Mouse (Mus musculus): ENCODE measurements at regions not wholly inside any gene's neighbourhood (a gene's known extent, or its start where the extent isn't known, plus 50 kb on each side); places are given as distances from the start of the nearest gene placed in this dataset.

DNA sequence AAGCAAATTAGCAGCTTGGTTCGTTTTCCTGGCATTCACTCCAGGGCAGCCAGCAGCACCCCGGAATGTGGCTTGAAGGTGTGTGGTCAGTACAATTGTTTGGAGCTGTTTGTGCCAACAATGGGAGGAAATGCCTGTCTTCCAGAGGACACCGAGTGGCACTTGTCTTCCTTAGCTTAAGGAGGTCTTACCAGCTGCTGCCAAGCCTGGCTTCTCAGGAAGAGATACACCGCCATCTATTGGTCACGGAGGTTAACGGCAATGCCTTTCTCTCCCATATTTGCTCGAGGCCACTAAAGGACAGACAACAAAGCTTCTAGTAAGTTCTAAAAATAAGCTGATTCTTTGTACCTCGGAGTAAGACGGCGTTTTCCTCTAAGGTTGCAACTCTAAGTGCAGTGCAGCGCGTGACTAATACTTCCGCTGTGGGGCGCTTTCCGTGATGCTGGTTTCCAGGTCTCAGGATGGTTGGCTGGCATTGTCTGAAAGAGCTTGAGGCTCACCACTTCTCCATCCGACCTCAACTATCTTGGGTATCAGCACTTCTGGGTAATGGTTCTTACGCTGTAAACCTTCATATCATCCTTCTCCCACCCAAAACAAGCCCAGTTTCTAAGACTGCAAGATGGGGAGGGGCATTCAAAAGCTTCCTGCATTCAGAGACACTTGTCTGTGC, 145.2 kb downstream of the Psat1 start:
- Histone ChIP-seq H3K27me3 (ENCODE audit: control insufficient read depth, insufficient read depth, insufficient read length) (peaks cover 4% of the 10 kb centered on the region), H3K79me2 (ENCODE audit: control insufficient read depth, insufficient read depth) (no peaks in the 10 kb centered on the region), H3K4me2 (ENCODE audit: low read depth) (peak overlapping the region; percentile 16), H3ac (ENCODE audit: control insufficient read depth, insufficient read length) (no peak overlapping the region), H3K36me3 (ENCODE audit: control insufficient read depth, insufficient read depth) (no peaks in the 10 kb centered on the region), H3K4me3 (no peak overlapping the region)
- TF ChIP-seq E2F4 (IDR thresholded peaks at IDR 0.05; ENCODE audit: insufficient read depth) (no peak), SRF (IDR thresholded peaks at IDR 0.05; ENCODE audit: control insufficient read depth, insufficient read length, low read depth) (no peak), MYOD1 (IDR thresholded peaks at IDR 0.05; ENCODE audit: control insufficient read depth in 1 of 3, insufficient read length in 2 of 3, low read depth in 2 of 3) (no peak), REST (IDR thresholded peaks at IDR 0.05; ENCODE audit: insufficient read depth, insufficient read length) (no peak), TCF12 (IDR thresholded peaks at IDR 0.05; ENCODE audit: insufficient read depth, poor library complexity, severe bottlenecking) (no peak), CEBPB (IDR thresholded peaks at IDR 0.05; ENCODE audit: insufficient read depth, poor library complexity, severe bottlenecking) (no peak), USF1 (IDR thresholded peaks at IDR 0.05; ENCODE audit: low read depth) (no peak), POLR2A (IDR thresholded peaks at IDR 0.05; ENCODE audit: insufficient read length, low read depth) (no peak), MAX (IDR thresholded peaks at IDR 0.05; ENCODE audit: low read depth) (no peak)

DNA sequence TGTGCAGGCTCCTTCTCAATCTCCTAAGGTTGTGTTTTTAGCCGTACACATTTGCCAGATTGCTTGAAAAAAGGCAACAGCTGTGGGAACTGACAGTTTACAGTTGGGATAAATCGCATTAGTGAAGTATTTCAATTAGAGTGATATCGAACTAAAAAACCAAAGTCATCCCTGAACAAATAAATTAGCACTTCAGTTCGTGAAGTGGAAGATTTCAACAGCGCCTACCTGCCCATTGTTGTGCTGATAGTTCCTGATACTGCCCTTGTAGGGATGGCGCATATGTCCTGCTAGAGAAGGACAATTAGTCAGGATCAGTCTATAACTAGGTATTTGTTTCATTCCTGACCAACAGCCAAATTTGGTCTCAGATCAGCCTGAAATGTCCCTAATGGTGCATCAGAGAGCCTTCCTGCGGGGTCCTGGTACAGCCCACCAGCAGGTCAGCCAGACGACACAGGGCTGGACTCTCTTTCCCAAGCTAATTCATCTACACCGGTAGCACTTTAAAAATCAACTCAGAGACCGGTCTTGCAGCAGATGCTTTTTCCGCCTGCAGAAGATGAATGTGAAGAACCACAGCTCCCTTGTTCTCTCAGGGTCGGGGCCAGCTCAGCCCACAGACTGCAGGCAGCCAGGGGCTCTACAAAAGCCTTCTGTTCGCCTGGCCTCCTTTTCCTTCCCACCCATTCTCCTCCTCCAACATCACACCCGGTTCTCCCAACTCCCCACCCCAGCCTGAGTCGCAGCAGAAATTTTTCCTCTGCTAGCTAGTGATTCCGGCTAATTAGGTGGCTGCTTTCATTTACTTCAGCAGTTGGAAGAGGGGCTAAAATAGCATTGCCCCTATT, 146.1 kb downstream of the Psat1 start:
- TF ChIP-seq MYOD1 (IDR thresholded peaks at IDR 0.05; ENCODE audit: control insufficient read depth in 1 of 3, insufficient read length in 2 of 3, low read depth in 2 of 3) (no peak), POLR2A (IDR thresholded peaks at IDR 0.05; ENCODE audit: insufficient read length, low read depth) (no peak), MYOG (IDR thresholded peaks at IDR 0.05; ENCODE audit: control insufficient read depth in 1 of 3, insufficient read depth in 1 of 3, insufficient read length in 2 of 3, low read depth in 2 of 3) (no peak), POLR2AphosphoS2 (IDR thresholded peaks at IDR 0.05; ENCODE audit: insufficient read length, low read depth) (no peak), USF1 (IDR thresholded peaks at IDR 0.05; ENCODE audit: low read depth) (no peak)
- H3K27me3 ChIP-seq (ENCODE audit: control insufficient read depth, insufficient read depth, insufficient read length): peaks cover 4% of the 10 kb centered on the region

DNA sequence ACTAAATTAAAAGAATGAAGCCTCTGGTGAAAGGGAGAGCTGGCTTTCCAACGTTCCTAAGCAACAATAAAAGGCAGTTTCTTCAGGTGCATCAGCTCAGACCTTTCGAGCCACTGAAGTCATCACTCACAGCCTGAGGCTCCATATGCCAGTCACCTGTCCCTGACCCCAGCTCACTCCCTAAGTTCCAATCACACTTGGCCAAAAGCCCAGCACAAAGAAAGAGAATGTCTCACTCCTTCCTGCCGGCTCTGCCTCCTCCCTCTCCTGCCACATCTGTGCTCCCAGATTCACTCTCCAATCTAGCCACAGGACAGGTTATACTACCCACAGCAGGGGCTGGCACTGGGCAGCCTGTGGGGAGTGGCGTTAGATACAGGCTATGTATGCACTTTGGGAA, 150.7 kb downstream of the Psat1 start:
- Histone ChIP-seq H3K79me2 (ENCODE audit: control insufficient read depth, insufficient read depth) (no peaks in the 10 kb centered on the region), H3ac (ENCODE audit: control insufficient read depth, insufficient read length) (no peak overlapping the region), H3K36me3 (ENCODE audit: control insufficient read depth, insufficient read depth) (no peaks in the 10 kb centered on the region), H3K4me2 (ENCODE audit: low read depth) (no peak overlapping the region), H3K27me3 (ENCODE audit: control insufficient read depth, insufficient read depth, insufficient read length) (peaks cover 8% of the 10 kb centered on the region), H3K4me3 (no peak overlapping the region)
- TF ChIP-seq TCF12 (IDR thresholded peaks at IDR 0.05; ENCODE audit: insufficient read depth, poor library complexity, severe bottlenecking): no peak
- TF ChIP-seq MYOG (IDR thresholded peaks at IDR 0.05; ENCODE audit: control insufficient read depth in 1 of 3, insufficient read depth in 1 of 3, insufficient read length in 2 of 3, low read depth in 2 of 3): no peak
- TF ChIP-seq E2F4 (IDR thresholded peaks at IDR 0.05; ENCODE audit: insufficient read depth): no peak
- no peak for TF ChIP-seq TCF3 (IDR thresholded peaks at IDR 0.05; ENCODE audit: insufficient read length, low read depth)
- no peak for TF ChIP-seq MAX (IDR thresholded peaks at IDR 0.05; ENCODE audit: low read depth)
- no peak for TF ChIP-seq MYOD1 (IDR thresholded peaks at IDR 0.05; ENCODE audit: control insufficient read depth in 1 of 3, insufficient read length in 2 of 3, low read depth in 2 of 3)
- no peak for TF ChIP-seq USF1 (IDR thresholded peaks at IDR 0.05; ENCODE audit: low read depth)
- no peak for TF ChIP-seq POLR2A (IDR thresholded peaks at IDR 0.05; ENCODE audit: insufficient read length, low read depth)
- no peak for TF ChIP-seq SRF (IDR thresholded peaks at IDR 0.05; ENCODE audit: control insufficient read depth, insufficient read length, low read depth)
- no peak for TF ChIP-seq CEBPB (IDR thresholded peaks at IDR 0.05; ENCODE audit: insufficient read depth, poor library complexity, severe bottlenecking)
- no peak for TF ChIP-seq POLR2AphosphoS2 (IDR thresholded peaks at IDR 0.05; ENCODE audit: insufficient read length, low read depth)
- TF ChIP-seq REST (IDR thresholded peaks at IDR 0.05; ENCODE audit: insufficient read depth, insufficient read length): no peak

More for the DNA sequence above, 146.1 kb downstream of the Psat1 start:
- Histone ChIP-seq H3ac (ENCODE audit: control insufficient read depth, insufficient read length) (no peak overlapping the region), H3K4me3 (no peak overlapping the region), H3K4me2 (ENCODE audit: low read depth) (peak overlapping the region; percentile 16), H3K36me3 (ENCODE audit: control insufficient read depth, insufficient read depth) (no peaks in the 10 kb centered on the region), H3K79me2 (ENCODE audit: control insufficient read depth, insufficient read depth) (no peaks in the 10 kb centered on the region)

DNA sequence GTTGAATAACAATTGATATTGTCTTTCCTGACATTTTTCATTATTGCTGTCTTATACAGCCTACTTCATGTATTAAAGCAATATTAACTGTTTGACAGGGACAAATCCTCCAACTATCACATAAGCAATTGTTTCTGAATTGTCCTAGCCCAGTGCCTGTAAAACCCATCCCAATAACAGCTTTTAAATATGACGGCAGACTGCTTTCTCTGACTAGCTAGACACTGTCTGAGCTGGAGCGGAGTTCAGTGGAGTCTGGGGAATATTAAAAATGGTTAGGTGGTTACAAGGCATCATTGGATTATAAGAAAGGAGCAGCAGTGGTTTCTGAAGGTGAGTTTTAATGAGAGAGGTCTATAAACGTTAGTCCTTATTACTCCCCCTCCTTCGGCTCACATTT, 155.2 kb downstream of the Psat1 start:
- Histone ChIP-seq H3K4me3 (no peak overlapping the region), H3K79me2 (ENCODE audit: control insufficient read depth, insufficient read depth) (no peaks in the 10 kb centered on the region), H3K4me2 (ENCODE audit: low read depth) (no peak overlapping the region), H3K27me3 (ENCODE audit: control insufficient read depth, insufficient read depth, insufficient read length) (peaks cover 4% of the 10 kb centered on the region), H3ac (ENCODE audit: control insufficient read depth, insufficient read length) (no peak overlapping the region), H3K36me3 (ENCODE audit: control insufficient read depth, insufficient read depth) (no peaks in the 10 kb centered on the region)
- TF ChIP-seq SRF (IDR thresholded peaks at IDR 0.05; ENCODE audit: control insufficient read depth, insufficient read length, low read depth) (no peak), REST (IDR thresholded peaks at IDR 0.05; ENCODE audit: insufficient read depth, insufficient read length) (no peak), MYOG (IDR thresholded peaks at IDR 0.05; ENCODE audit: control insufficient read depth in 1 of 3, insufficient read depth in 1 of 3, insufficient read length in 2 of 3, low read depth in 2 of 3) (no peak), TCF12 (IDR thresholded peaks at IDR 0.05; ENCODE audit: insufficient read depth, poor library complexity, severe bottlenecking) (no peak), CEBPB (IDR thresholded peaks at IDR 0.05; ENCODE audit: insufficient read depth, poor library complexity, severe bottlenecking) (no peak), USF1 (IDR thresholded peaks at IDR 0.05; ENCODE audit: low read depth) (no peak), TCF3 (IDR thresholded peaks at IDR 0.05; ENCODE audit: insufficient read length, low read depth) (no peak), E2F4 (IDR thresholded peaks at IDR 0.05; ENCODE audit: insufficient read depth) (no peak), POLR2AphosphoS2 (IDR thresholded peaks at IDR 0.05; ENCODE audit: insufficient read length, low read depth) (no peak), MAX (IDR thresholded peaks at IDR 0.05; ENCODE audit: low read depth) (no peak), POLR2A (IDR thresholded peaks at IDR 0.05; ENCODE audit: insufficient read length, low read depth) (no peak), MYOD1 (IDR thresholded peaks at IDR 0.05; ENCODE audit: control insufficient read depth in 1 of 3, insufficient read length in 2 of 3, low read depth in 2 of 3) (no peak)
